Mouse (Mus musculus) kidney, adult 8-10 months (tissue): ENCODE results near the gene Hapln3.

Experiments used
- DNase-seq, 2 experiments: peaks; one replicate each; pipeline ENCODE4 v3.0.0; 2022

The Hapln3 gene

DNA sequence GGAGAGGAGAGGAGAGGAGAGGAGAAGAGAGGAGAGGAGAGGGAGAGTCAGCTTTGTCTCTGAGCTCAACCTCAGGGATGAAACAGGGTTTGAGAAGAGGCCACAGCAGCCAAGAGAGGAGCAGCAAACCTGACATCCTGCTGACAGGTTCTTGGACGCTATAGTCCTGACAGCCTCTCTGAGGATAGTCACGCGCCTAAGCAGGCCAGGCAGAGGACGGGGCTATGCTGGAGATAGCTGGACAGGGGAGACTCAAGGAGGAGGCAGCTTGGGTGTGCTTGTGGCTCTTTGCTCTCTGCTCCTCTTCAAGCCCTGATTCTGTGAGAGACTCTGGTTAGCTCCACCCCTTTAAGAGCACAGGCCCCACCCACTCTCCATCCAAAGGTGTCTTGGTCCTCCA is 62.6 kb downstream of the Hapln3 start:
- DNase-seq, result no peak

DNA sequence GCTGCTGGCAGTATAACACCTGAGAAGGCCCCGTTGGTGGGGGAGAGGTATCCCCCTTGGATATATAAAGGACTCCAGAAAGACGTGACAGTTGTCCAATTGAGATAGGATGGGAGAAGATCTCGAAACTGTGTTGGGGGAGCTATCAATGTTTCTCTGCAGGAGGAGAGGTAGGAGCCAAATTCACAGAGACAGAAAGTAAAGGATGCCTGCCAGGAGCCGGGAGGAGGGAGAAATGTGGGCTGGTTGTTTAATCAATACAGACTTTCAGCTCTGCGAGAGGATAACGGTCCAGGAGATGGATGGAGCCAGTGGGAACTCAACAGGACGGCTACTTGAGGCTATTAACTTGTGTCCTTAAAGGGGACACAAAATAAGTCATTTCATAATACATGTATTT is 63.4 kb downstream of the Hapln3 start:
- DNase-seq, result no peak
